Mouse (Mus musculus) testis, postnatal 10 days (tissue): ENCODE data around the gene Pim3.
A peak's percentile ranks its signal among the peaks of the same experiment; 100 is the strongest.
"Not testable (repeated sequence)": the region's sequence is repeated elsewhere in the genome, so short reads cannot be mapped to it uniquely, and the experiment has no call there.

Experiments used
- DNase-seq: peaks from one replicate; pipeline ENCODE4 v3.0.0; 2021; ENCODE audit warnings: low spot score

The Pim3 gene

GRCm38 (mm10) chr15:88861772-88862622 is at the start of gene Pim3:
Gene Pim3, plus strand, starts transcription at chr15:88862186.
- peak; percentile 97 for DNase-seq

GRCm38 (mm10) chr15:88813262-88813661 is 48.7 kb upstream of the Pim3 start:
- DNase-seq: no peak

GRCm38 (mm10) chr15:88813873-88814272 is 48.1 kb upstream of the Pim3 start:
- not testable (repeated sequence) for DNase-seq

GRCm38 (mm10) chr15:88814411-88815047 is 47.5 kb upstream of the Pim3 start:
- no peak for DNase-seq

- DNase-seq: no peak
Measured at GRCm38 (mm10) chr15:88815196-88815700, 46.7 kb upstream of the Pim3 start.

- DNase-seq: peak; percentile 98
Measured at GRCm38 (mm10) chr15:88819026-88819905, 42.7 kb upstream of the Pim3 start, which contains the start of the genes Alg12 and Creld2. Gene Alg12, minus strand, starts transcription at chr15:88819318. Gene Creld2, plus strand, starts transcription at chr15:88819646.

GRCm38 (mm10) chr15:88819906-88820303 is 42.1 kb upstream of the Pim3 start:
- DNase-seq: no peak

- DNase-seq: no peak
Measured at GRCm38 (mm10) chr15:88821403-88821802, 40.6 kb upstream of the Pim3 start.

- DNase-seq: no peak
Measured at GRCm38 (mm10) chr15:88822513-88822912, 39.5 kb upstream of the Pim3 start.

- DNase-seq: no peak
Measured at GRCm38 (mm10) chr15:88823376-88823775, 38.6 kb upstream of the Pim3 start.

- no peak for DNase-seq
Measured at GRCm38 (mm10) chr15:88827466-88827865, 34.5 kb upstream of the Pim3 start.

- DNase-seq: peak; percentile 87
Measured at GRCm38 (mm10) chr15:88827991-88828799, 33.8 kb upstream of the Pim3 start.

GRCm38 (mm10) chr15:88828800-88829705 is 32.9 kb upstream of the Pim3 start:
- DNase-seq: peak; percentile 96

GRCm38 (mm10) chr15:88829791-88830440 is 32.1 kb upstream of the Pim3 start:
- DNase-seq: no peak

GRCm38 (mm10) chr15:88830696-88831095 is 31.3 kb upstream of the Pim3 start:
- no peak for DNase-seq

- DNase-seq: peak; percentile 72
Measured at GRCm38 (mm10) chr15:88831482-88831881, 30.5 kb upstream of the Pim3 start.

- no peak for DNase-seq
Measured at GRCm38 (mm10) chr15:88832536-88832935, 29.4 kb upstream of the Pim3 start.

- no peak for DNase-seq
Measured at GRCm38 (mm10) chr15:88836031-88836430, 26.0 kb upstream of the Pim3 start.

- no peak for DNase-seq
Measured at GRCm38 (mm10) chr15:88836571-88836970, 25.4 kb upstream of the Pim3 start.
